Mouse (Mus musculus): ENCODE data around the gene Diaph3. TPM values are rescaled to one million over a fixed set of nuclear protein-coding genes. Genes with fewer than 3 reads are reported as not detected.

The Diaph3 gene
- polyA plus RNA-seq, 1 experiment, result 0.43 TPM

- Histone ChIP-seq H3K27me3 (ENCODE audit: control insufficient read depth, insufficient read depth, low read length) (no peaks in the 10 kb centered on the region), H3K4me3 (ENCODE audit: extremely low read depth, insufficient read depth, insufficient read length) (no peak overlapping the region), H3K4me1 (ENCODE audit: control insufficient read depth, insufficient read depth, insufficient read length) (no peaks in the 10 kb centered on the region), H3K27ac (ENCODE audit: insufficient read depth, low read length) (no peak overlapping the region), H3K36me3 (ENCODE audit: control insufficient read depth, insufficient read depth, low read length) (no peaks in the 10 kb centered on the region)
- DNase-seq (ENCODE audit: low read depth in 1 of 2, low spot score in 2 of 2), result no peak
- TF ChIP-seq CTCF (IDR thresholded peaks at IDR 0.05; ENCODE audit: extremely low read depth, insufficient read depth, insufficient read length, insufficient replicate concordance), result no peak
- no peak for TF ChIP-seq POLR2A (IDR thresholded peaks at IDR 0.05; ENCODE audit: low read depth, low read length)
- WGBS, result 96% methylated on average over 6 of the region's 6 CpGs
Observed at GRCm38 (mm10) chr14:86834269-86834668, 306.8 kb downstream of the Diaph3 start.

GRCm38 (mm10) chr14:86833003-86833402, 308.0 kb downstream of the Diaph3 start:
- Histone ChIP-seq H3K4me3 (ENCODE audit: extremely low read depth, insufficient read depth, insufficient read length) (no peak overlapping the region), H3K36me3 (ENCODE audit: control insufficient read depth, insufficient read depth, low read length) (no peaks in the 10 kb centered on the region), H3K4me1 (ENCODE audit: control insufficient read depth, insufficient read depth, insufficient read length) (no peaks in the 10 kb centered on the region), H3K27ac (ENCODE audit: insufficient read depth, low read length) (no peak overlapping the region), H3K27me3 (ENCODE audit: control insufficient read depth, insufficient read depth, low read length) (no peaks in the 10 kb centered on the region)
- no peak for DNase-seq (ENCODE audit: low read depth in 1 of 2, low spot score in 2 of 2)
- TF ChIP-seq CTCF (IDR thresholded peaks at IDR 0.05; ENCODE audit: extremely low read depth, insufficient read depth, insufficient read length, insufficient replicate concordance) (no peak), POLR2A (IDR thresholded peaks at IDR 0.05; ENCODE audit: low read depth, low read length) (no peak)
- WGBS, result 90% methylated on average over 4 of the region's 4 CpGs

- Histone ChIP-seq H3K4me3 (ENCODE audit: extremely low read depth, insufficient read depth, insufficient read length) (no peak overlapping the region), H3K27ac (ENCODE audit: insufficient read depth, low read length) (no peak overlapping the region), H3K27me3 (ENCODE audit: control insufficient read depth, insufficient read depth, low read length) (no peaks in the 10 kb centered on the region), H3K36me3 (ENCODE audit: control insufficient read depth, insufficient read depth, low read length) (no peaks in the 10 kb centered on the region), H3K4me1 (ENCODE audit: control insufficient read depth, insufficient read depth, insufficient read length) (no peaks in the 10 kb centered on the region)
- no peak for DNase-seq (ENCODE audit: low read depth in 1 of 2, low spot score in 2 of 2)
- WGBS, result 94% methylated on average over 4 of the region's 4 CpGs
- TF ChIP-seq CTCF (IDR thresholded peaks at IDR 0.05; ENCODE audit: extremely low read depth, insufficient read depth, insufficient read length, insufficient replicate concordance), result no peak
- no peak for TF ChIP-seq POLR2A (IDR thresholded peaks at IDR 0.05; ENCODE audit: low read depth, low read length)
Observed at GRCm38 (mm10) chr14:86816246-86816645, 324.8 kb downstream of the Diaph3 start.

- H3K27me3 ChIP-seq (ENCODE audit: control insufficient read depth, insufficient read depth, low read length), result no peaks in the 10 kb centered on the region
- no peaks in the 10 kb centered on the region for H3K36me3 ChIP-seq (ENCODE audit: control insufficient read depth, insufficient read depth, low read length)
- no peak for DNase-seq (ENCODE audit: low read depth in 1 of 2, low spot score in 2 of 2)
- no peaks in the 10 kb centered on the region for H3K4me1 ChIP-seq (ENCODE audit: control insufficient read depth, insufficient read depth, insufficient read length)
- no peak overlapping the region for H3K27ac ChIP-seq (ENCODE audit: insufficient read depth, low read length)
- no peak overlapping the region for H3K4me3 ChIP-seq (ENCODE audit: extremely low read depth, insufficient read depth, insufficient read length)
- TF ChIP-seq POLR2A (IDR thresholded peaks at IDR 0.05; ENCODE audit: low read depth, low read length), result no peak
- TF ChIP-seq CTCF (IDR thresholded peaks at IDR 0.05; ENCODE audit: extremely low read depth, insufficient read depth, insufficient read length, insufficient replicate concordance), result no peak
- WGBS, result 94% methylated on average over 6 of the region's 6 CpGs
Observed at GRCm38 (mm10) chr14:86788880-86789641, 352.0 kb downstream of the Diaph3 start.

GRCm38 (mm10) chr14:86786866-86787265, 354.2 kb downstream of the Diaph3 start:
- 74% methylated on average over 8 of the region's 8 CpGs for WGBS
- Histone ChIP-seq H3K4me3 (ENCODE audit: extremely low read depth, insufficient read depth, insufficient read length) (no peak overlapping the region), H3K27ac (ENCODE audit: insufficient read depth, low read length) (no peak overlapping the region), H3K36me3 (ENCODE audit: control insufficient read depth, insufficient read depth, low read length) (no peaks in the 10 kb centered on the region), H3K27me3 (ENCODE audit: control insufficient read depth, insufficient read depth, low read length) (no peaks in the 10 kb centered on the region), H3K4me1 (ENCODE audit: control insufficient read depth, insufficient read depth, insufficient read length) (no peaks in the 10 kb centered on the region)
- no peak for DNase-seq (ENCODE audit: low read depth in 1 of 2, low spot score in 2 of 2)
- TF ChIP-seq POLR2A (IDR thresholded peaks at IDR 0.05; ENCODE audit: low read depth, low read length), result no peak
- TF ChIP-seq CTCF (IDR thresholded peaks at IDR 0.05; ENCODE audit: extremely low read depth, insufficient read depth, insufficient read length, insufficient replicate concordance), result no peak

GRCm38 (mm10) chr14:86781553-86782273, 359.3 kb downstream of the Diaph3 start:
- Histone ChIP-seq H3K27me3 (ENCODE audit: control insufficient read depth, insufficient read depth, low read length) (no peaks in the 10 kb centered on the region), H3K4me3 (ENCODE audit: extremely low read depth, insufficient read depth, insufficient read length) (no peak overlapping the region), H3K4me1 (ENCODE audit: control insufficient read depth, insufficient read depth, insufficient read length) (no peaks in the 10 kb centered on the region), H3K27ac (ENCODE audit: insufficient read depth, low read length) (no peak overlapping the region), H3K36me3 (ENCODE audit: control insufficient read depth, insufficient read depth, low read length) (no peaks in the 10 kb centered on the region)
- DNase-seq (ENCODE audit: low read depth in 1 of 2, low spot score in 2 of 2), result no peak
- TF ChIP-seq POLR2A (IDR thresholded peaks at IDR 0.05; ENCODE audit: low read depth, low read length) (no peak), CTCF (IDR thresholded peaks at IDR 0.05; ENCODE audit: extremely low read depth, insufficient read depth, insufficient read length, insufficient replicate concordance) (peak; percentile 26; the same call in 1 of the 2 replicates)
- WGBS, result 81% methylated on average over 6 of the region's 6 CpGs

GRCm38 (mm10) chr14:86773311-86773710, 367.7 kb downstream of the Diaph3 start:
- TF ChIP-seq POLR2A (IDR thresholded peaks at IDR 0.05; ENCODE audit: low read depth, low read length) (no peak), CTCF (IDR thresholded peaks at IDR 0.05; ENCODE audit: extremely low read depth, insufficient read depth, insufficient read length, insufficient replicate concordance) (no peak)
- H3K27me3 ChIP-seq (ENCODE audit: control insufficient read depth, insufficient read depth, low read length), result no peaks in the 10 kb centered on the region
- no peaks in the 10 kb centered on the region for H3K4me1 ChIP-seq (ENCODE audit: control insufficient read depth, insufficient read depth, insufficient read length)
- 92% methylated on average over 2 of the region's 2 CpGs for WGBS
- no peak overlapping the region for H3K4me3 ChIP-seq (ENCODE audit: extremely low read depth, insufficient read depth, insufficient read length)
- no peak for DNase-seq (ENCODE audit: low read depth in 1 of 2, low spot score in 2 of 2)
- no peaks in the 10 kb centered on the region for H3K36me3 ChIP-seq (ENCODE audit: control insufficient read depth, insufficient read depth, low read length)
- H3K27ac ChIP-seq (ENCODE audit: insufficient read depth, low read length), result no peak overlapping the region
